In genomic region chr3:156028602-156029188, GRCm38 (mm10) we compare ENCODE assay signal across 14 mouse cellular contexts.
DNase-seq lines count a peak whose midpoint lies in the region; ATAC-seq and TF ChIP-seq lines count a peak whose summit lies in the region.
"Had no signal": no experiment of that assay in that cellular context is flagged by ENCODE, and none has a peak within 500 bp of the region (broad histone marks: within the 10 kb centered on the region; RNA-seq: fewer than 3 reads in every experiment).

No protein-coding gene starts in this region.

- H3K4me1 ChIP-seq in forebrain, embryonic 16.5 days (replicated peaks; ENCODE audit: control insufficient read depth, insufficient read depth, low read length): peaks cover 7% of the 10 kb centered on the region
- no peaks in the 10 kb centered on the region for H3K4me1 ChIP-seq in midbrain, embryonic 14.5 days (ENCODE audit: control insufficient read depth, insufficient read depth, low read length)
- H3K4me1 ChIP-seq: heart, embryonic 10.5 days had no signal

- peak; percentile 10 to 47 for DNase-seq in layer of hippocampus, adult 2 months (ENCODE audit: low spot score in 2 of 2)
- no peak for DNase-seq in layer of hippocampus, postnatal 25 days (ENCODE audit: extremely low spot score in 1 of 2, low spot score in 1 of 2)
- DNase-seq in embryo, embryonic 10.5 days (ENCODE audit: low spot score): peak; percentile 9
- DNase-seq in midbrain, embryonic 14.5 days: peak; percentile 78
- no peak for DNase-seq in kidney, postnatal 14 days
- no peak for DNase-seq in cerebellum, postnatal 25 days
- DNase-seq: adrenal gland, postnatal 14 days; gastrocnemius, postnatal 10 days; lung, embryonic 14.5 days; thymus, adult 18-20 months had no signal

- H3K4me2 ChIP-seq in forebrain, embryonic 16.5 days (ENCODE audit: low read length): no peak overlapping the region
- no peak overlapping the region for H3K4me2 ChIP-seq in midbrain, embryonic 14.5 days (ENCODE audit: low read length)
- H3K4me2 ChIP-seq: lung, embryonic 14.5 days had no signal

- peak overlapping the region; percentile 20; the same call in 1 of the 2 replicates for H3K27ac ChIP-seq in layer of hippocampus, adult 2 months
- H3K27ac ChIP-seq in forebrain, embryonic 16.5 days (ENCODE audit: low read length): 0 out of 2 replicates have a peak overlapping the region, but pooled peaks have one; percentile 9
- H3K27ac ChIP-seq in midbrain, embryonic 14.5 days (replicated peaks; ENCODE audit: low read depth, low read length): peak overlapping the region; percentile 0; the same call in 1 of the 2 replicates
- H3K27ac ChIP-seq: heart, embryonic 10.5 days had no signal

- WGBS in forebrain, embryonic 16.5 days: 27% methylated on average over 5 of the region's 5 CpGs
- 13% methylated on average over 5 of the region's 5 CpGs for WGBS in midbrain, embryonic 14.5 days

- no peak for TF ChIP-seq CTCF in layer of hippocampus, adult 2 months (conservative IDR thresholded peaks at IDR 0.05)

- no peaks in the 10 kb centered on the region for H3K36me3 ChIP-seq in forebrain, embryonic 16.5 days (ENCODE audit: control insufficient read depth, insufficient read depth)
- no peaks in the 10 kb centered on the region for H3K36me3 ChIP-seq in midbrain, embryonic 14.5 days (ENCODE audit: control insufficient read depth, insufficient read depth, low read length)
- H3K36me3 ChIP-seq: heart, embryonic 10.5 days had no signal

- H3K9me3 ChIP-seq in forebrain, embryonic 16.5 days (ENCODE audit: control insufficient read depth, low read length): no peaks in the 10 kb centered on the region
- H3K9me3 ChIP-seq in midbrain, embryonic 14.5 days (ENCODE audit: control insufficient read depth, low read length): no peaks in the 10 kb centered on the region
- H3K9me3 ChIP-seq: heart, embryonic 10.5 days had no signal

- H3K4me3 ChIP-seq in layer of hippocampus, adult 2 months: no peak overlapping the region
- H3K4me3 ChIP-seq in forebrain, embryonic 16.5 days (replicated peaks; ENCODE audit: low read length): no peak overlapping the region
- H3K4me3 ChIP-seq in midbrain, embryonic 14.5 days (replicated peaks; ENCODE audit: low read depth, low read length): no peak overlapping the region
- H3K4me3 ChIP-seq: erythroblast, embryonic 14.5 days; heart, embryonic 10.5 days; myocyte had no signal

- no peak overlapping the region for H3K9ac ChIP-seq in forebrain, embryonic 16.5 days (replicated peaks; ENCODE audit: low read depth, low read length)
- H3K9ac ChIP-seq in midbrain, embryonic 14.5 days (replicated peaks; ENCODE audit: low read length): no peak overlapping the region
- H3K9ac ChIP-seq: lung, embryonic 14.5 days had no signal

- no peaks in the 10 kb centered on the region for H3K27me3 ChIP-seq in forebrain, embryonic 16.5 days (replicated peaks; ENCODE audit: control insufficient read depth, insufficient read depth, low read length)
- peaks cover 12% of the 10 kb centered on the region for H3K27me3 ChIP-seq in midbrain, embryonic 14.5 days (ENCODE audit: control insufficient read depth, insufficient read depth, low read length)

- ATAC-seq in forebrain, embryonic 16.5 days: peak; percentile 80
- peak; percentile 69 for ATAC-seq in midbrain, embryonic 14.5 days (ENCODE audit: low FRiP score, low TSS enrichment)

Comparison
In these comparisons a context has a peak if more than half of its experiments do, and no peak if none do; other contexts are left out.
1. DNase-seq: peak in layer of hippocampus, adult 2 months (2 of 2), embryo, embryonic 10.5 days (single experiment) and midbrain, embryonic 14.5 days (single experiment); none in layer of hippocampus, postnatal 25 days (0 of 2), kidney, postnatal 14 days (single experiment) and cerebellum, postnatal 25 days (0 of 2).
2. Peak in every context shown above with its lines, with median percentiles within 50 percentile points of each other: H3K27ac ChIP-seq.